Mouse (Mus musculus) heart, postnatal 0 days (tissue): ENCODE data around the gene Sh3rf1.

Source experiments
- CTCF ChIP-seq: IDR thresholded peaks from 2 replicates; pipeline ENCODE4 v1.5.1; 2016; ENCODE audit warnings: antibody characterized with exemption, control low read depth, low read depth
- EP300 ChIP-seq: IDR thresholded peaks from 2 replicates; pipeline ENCODE4 v1.6.1; 2016; ENCODE audit warnings: antibody characterized with exemption, low read depth

DNA sequence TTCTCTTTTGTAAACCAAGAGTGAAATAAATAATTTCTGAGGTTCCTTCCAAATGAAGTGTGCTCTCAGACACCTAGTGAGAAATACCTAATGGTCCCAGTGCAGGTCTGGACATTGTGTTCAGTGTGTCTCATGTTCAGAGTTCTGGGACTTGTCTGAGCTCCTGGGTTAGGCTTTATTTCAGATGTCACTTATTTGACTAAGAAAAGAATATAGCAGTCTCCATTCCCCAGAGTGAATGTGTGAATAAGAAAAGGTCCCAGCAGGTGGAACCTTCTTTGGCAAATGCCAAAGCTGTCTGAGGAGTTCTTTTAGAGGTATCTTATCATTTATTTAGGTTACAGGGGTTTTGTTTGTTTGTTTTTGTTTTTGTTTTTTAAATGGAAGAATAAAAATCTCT lies 85.2 kb downstream of the Sh3rf1 start:
- TF ChIP-seq CTCF (no peak), EP300 (no peak)
